Mouse (Mus musculus) ES-E14 (cell line): ENCODE data around the gene Ceacam19.

Experiments
- CHD2 ChIP-seq: IDR thresholded peaks from 2 replicates; pipeline ENCODE4 v1.6.1; 2014; ENCODE audit warnings: mild to moderate bottlenecking, low read depth, low read length, inconsistent platforms
- MAFK ChIP-seq: IDR thresholded peaks from 2 replicates; pipeline ENCODE4 v1.6.1; 2014; ENCODE audit warnings: mild to moderate bottlenecking, low read depth, low read length, inconsistent platforms; ENCODE audit not compliant: insufficient read depth
- ZC3H11A ChIP-seq: IDR thresholded peaks from 2 replicates; pipeline ENCODE4 v1.6.1; 2012; ENCODE audit warnings: low read depth, mild to moderate bottlenecking, inconsistent platforms, low read length, borderline replicate concordance
- ZNF384 ChIP-seq: IDR thresholded peaks from 2 replicates; pipeline ENCODE4 v1.6.1; 2012; ENCODE audit warnings: low read depth, low read length, inconsistent platforms

- TF ChIP-seq ZNF384 (no peak), MAFK (no peak), ZC3H11A (no peak), CHD2 (no peak)
These were observed 45.4 kb upstream of the Ceacam19 start for GRCm38 (mm10) chr7:19932877-19933809.
